ENCODE assay signal across 8 mouse cellular contexts in the genomic region with DNA sequence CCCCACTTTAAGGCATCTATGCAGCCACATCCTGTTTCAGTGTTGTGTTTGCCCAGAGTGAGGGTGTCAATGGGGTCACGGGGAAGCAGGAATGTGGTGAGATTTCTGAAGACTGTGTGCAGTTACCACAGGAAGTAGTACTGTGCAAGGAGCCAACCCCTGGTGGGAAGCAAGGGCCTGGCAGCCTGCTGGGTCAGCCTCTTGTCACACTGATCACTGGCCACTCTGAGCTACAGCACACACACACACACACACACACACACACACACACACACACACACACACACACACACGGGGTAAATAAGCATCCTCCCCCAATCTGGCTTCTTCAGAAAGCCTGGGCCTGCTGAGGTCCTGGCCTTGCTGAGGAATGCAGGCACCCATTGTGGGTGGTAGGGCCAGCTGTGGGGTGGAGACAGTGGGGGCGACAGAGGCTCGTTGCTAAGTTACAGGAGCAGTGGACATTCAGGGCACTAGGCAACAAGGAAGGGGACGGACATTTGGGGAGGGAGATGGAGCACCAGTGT. TPM values are rescaled to one million over a fixed set of nuclear protein-coding genes. Genes with fewer than 3 reads are reported as not detected.
DNase-seq lines count a peak whose midpoint lies in the region; ATAC-seq and TF ChIP-seq lines count a peak whose summit lies in the region.

No protein-coding gene starts in this region.

- no peak overlapping the region for H3K9ac ChIP-seq in kidney, embryonic 15.5 days
- H3K9ac ChIP-seq in lung, embryonic 14.5 days: no peak overlapping the region
- peak overlapping the region; percentile 38; the same call in 1 of the 2 replicates for H3K9ac ChIP-seq in neural tube, embryonic 13.5 days

- no peak for ATAC-seq in kidney, embryonic 15.5 days (replicated peaks; ENCODE audit: low FRiP score)
- ATAC-seq in hematopoietic stem cell, adult 5-6 weeks (replicated peaks in 1 of 2; ENCODE audit: insufficient read depth in 1 of 2, low FRiP score in 2 of 2, low TSS enrichment in 1 of 2, low read depth in 1 of 2, poor library complexity in 2 of 2, severe bottlenecking in 2 of 2): peak; percentile 74 to 84
- peak; percentile 24 for ATAC-seq in lung, embryonic 14.5 days (ENCODE audit: insufficient read depth)
- ATAC-seq in neural tube, embryonic 13.5 days (ENCODE audit: low read depth): no peak

- H3K4me3 ChIP-seq in kidney, embryonic 15.5 days (replicated peaks): no peak overlapping the region
- H3K4me3 ChIP-seq in bone marrow macrophage, adult 2 months (ENCODE audit: insufficient read depth, low read length): no peak overlapping the region
- H3K4me3 ChIP-seq in lung, embryonic 14.5 days (ENCODE audit: low read depth, low read length): no peak overlapping the region
- no peak overlapping the region for H3K4me3 ChIP-seq in neural tube, embryonic 13.5 days

- whole genome bisulfite sequencing in kidney, embryonic 15.5 days: 15% methylated on average over 5 of the region's 5 CpGs
- WGBS in lung, embryonic 14.5 days: 10% methylated on average over 5 of the region's 5 CpGs
- 5% methylated on average over 5 of the region's 5 CpGs for WGBS in neural tube, embryonic 13.5 days

- no peak for TF ChIP-seq CTCF in bone marrow macrophage, adult 2 months (IDR thresholded peaks at IDR 0.05; ENCODE audit: low read depth, low read length)
- TF ChIP-seq CTCF in lung, embryonic 14.5 days (IDR thresholded peaks at IDR 0.05; ENCODE audit: low read depth): 0 out of 2 replicates have a peak, but pooled peaks have one; percentile 14

- no peaks in the 10 kb centered on the region for H3K27me3 ChIP-seq in kidney, embryonic 15.5 days
- H3K27me3 ChIP-seq in lung, embryonic 14.5 days (ENCODE audit: insufficient read depth, low read length): no peaks in the 10 kb centered on the region
- H3K27me3 ChIP-seq in neural tube, embryonic 13.5 days: no peaks in the 10 kb centered on the region

- peak overlapping the region; percentile 34 for H3K27ac ChIP-seq in kidney, embryonic 15.5 days
- peak overlapping the region; percentile 36 for H3K27ac ChIP-seq in bone marrow macrophage, adult 2 months (ENCODE audit: insufficient read depth, low read depth, low read length)
- peak overlapping the region; percentile 65 for H3K27ac ChIP-seq in lung, embryonic 14.5 days (ENCODE audit: low read depth)
- H3K27ac ChIP-seq in neural tube, embryonic 13.5 days (replicated peaks): peak overlapping the region; percentile 94

- no peak for TF ChIP-seq POLR2A in bone marrow macrophage, adult 2 months (IDR thresholded peaks at IDR 0.05; ENCODE audit: borderline replicate concordance, low read depth, low read length)

- H3K9me3 ChIP-seq in kidney, embryonic 15.5 days (replicated peaks): no peaks in the 10 kb centered on the region
- no peaks in the 10 kb centered on the region for H3K9me3 ChIP-seq in lung, embryonic 14.5 days (ENCODE audit: low read depth, low read length)
- no peaks in the 10 kb centered on the region for H3K9me3 ChIP-seq in neural tube, embryonic 13.5 days

- no peak overlapping the region for H3K4me2 ChIP-seq in kidney, embryonic 15.5 days
- no peak overlapping the region for H3K4me2 ChIP-seq in lung, embryonic 14.5 days
- no peak overlapping the region for H3K4me2 ChIP-seq in neural tube, embryonic 13.5 days

- H3K4me1 ChIP-seq in kidney, embryonic 15.5 days: peaks cover 64% of the 10 kb centered on the region
- H3K4me1 ChIP-seq in bone marrow macrophage, adult 2 months (ENCODE audit: control insufficient read depth, insufficient read depth, low read length): peaks cover 37% of the 10 kb centered on the region
- H3K4me1 ChIP-seq in lung, embryonic 14.5 days (ENCODE audit: insufficient read depth): peaks cover 40% of the 10 kb centered on the region
- peaks cover 85% of the 10 kb centered on the region for H3K4me1 ChIP-seq in neural tube, embryonic 13.5 days (replicated peaks)

- DNase-seq in kidney, adult 8-10 months: no peak
- peak; percentile 64 for DNase-seq in lung, embryonic 14.5 days
- DNase-seq in urinary bladder, postnatal 4 days (ENCODE audit: low spot score in 2 of 2): no peak
- DNase-seq in ovary, adult 18-20 months (ENCODE audit: low spot score): no peak

- no peaks in the 10 kb centered on the region for H3K36me3 ChIP-seq in kidney, embryonic 15.5 days
- no peaks in the 10 kb centered on the region for H3K36me3 ChIP-seq in lung, embryonic 14.5 days (ENCODE audit: insufficient read depth)
- H3K36me3 ChIP-seq in neural tube, embryonic 13.5 days: no peaks in the 10 kb centered on the region

RNA-seq across cellular contexts. Expression of gene Trmt61a, which starts 13.5 kb away (rescaled TPM):
- 10.7 and 12.8 TPM in 2 replicates for polyA plus RNA-seq in kidney, embryonic 15.5 days (2015; fragmentation: Nextera tagmentation; extraction: Ambion mirVana)
- polyA plus RNA-seq in bone marrow macrophage, adult 2 months (2012; ENCODE audit: insufficient read depth, insufficient read length, missing spikeins): 1.2 and 2.4 TPM in 2 replicates
- total RNA-seq in hematopoietic stem cell, adult 5-6 weeks (2017): 5.3 and 8.7 TPM in 2 replicates
- 8.7 and 9.3 TPM in 2 replicates for polyA plus RNA-seq in lung, embryonic 14.5 days (2014; fragmentation: Nextera tagmentation; extraction: Ambion mirVana)
- 7.2 and 8.5 TPM in 2 replicates for polyA plus RNA-seq in neural tube, embryonic 13.5 days (2015; fragmentation: Nextera tagmentation; extraction: Ambion mirVana)

RNA-seq across cellular contexts. Expression of gene Ckb, which starts 19.3 kb away (rescaled TPM):
- 126 and 154 TPM in 2 replicates for polyA plus RNA-seq in kidney, embryonic 15.5 days (2015; fragmentation: Nextera tagmentation; extraction: Ambion mirVana)
- polyA plus RNA-seq in bone marrow macrophage, adult 2 months (2012; ENCODE audit: insufficient read depth, insufficient read length, missing spikeins): 388 and 396 TPM in 2 replicates
- total RNA-seq in hematopoietic stem cell, adult 5-6 weeks (2017): 5.1 and 8.1 TPM in 2 replicates
- 210 and 217 TPM in 2 replicates for polyA plus RNA-seq in lung, embryonic 14.5 days (2014; fragmentation: Nextera tagmentation; extraction: Ambion mirVana)
- polyA plus RNA-seq in neural tube, embryonic 13.5 days (2015; fragmentation: Nextera tagmentation; extraction: Ambion mirVana): 1,774 and 1,823 TPM in 2 replicates

RNA-seq across cellular contexts. Expression of gene Bag5, which starts 21.6 kb away (rescaled TPM):
- 51.4 and 53.6 TPM in 2 replicates for polyA plus RNA-seq in kidney, embryonic 15.5 days (2015; fragmentation: Nextera tagmentation; extraction: Ambion mirVana)
- polyA plus RNA-seq in bone marrow macrophage, adult 2 months (2012; ENCODE audit: insufficient read depth, insufficient read length, missing spikeins): 15.1 and 18.1 TPM in 2 replicates
- total RNA-seq in hematopoietic stem cell, adult 5-6 weeks (2017): 47.1 and 51.4 TPM in 2 replicates
- polyA plus RNA-seq in lung, embryonic 14.5 days (2014; fragmentation: Nextera tagmentation; extraction: Ambion mirVana): 51.5 and 53.2 TPM in 2 replicates
- 57.6 and 66.2 TPM in 2 replicates for polyA plus RNA-seq in neural tube, embryonic 13.5 days (2015; fragmentation: Nextera tagmentation; extraction: Ambion mirVana)

RNA-seq across cellular contexts. Expression of gene Apopt1, which starts 21.7 kb away (rescaled TPM):
- 53.5 and 57.4 TPM in 2 replicates for polyA plus RNA-seq in kidney, embryonic 15.5 days (2015; fragmentation: Nextera tagmentation; extraction: Ambion mirVana)
- 34.5 and 38.7 TPM in 2 replicates for polyA plus RNA-seq in bone marrow macrophage, adult 2 months (2012; ENCODE audit: insufficient read depth, insufficient read length, missing spikeins)
- total RNA-seq in hematopoietic stem cell, adult 5-6 weeks (2017): 53.0 and 58.3 TPM in 2 replicates
- polyA plus RNA-seq in lung, embryonic 14.5 days (2014; fragmentation: Nextera tagmentation; extraction: Ambion mirVana): 53.3 and 57.3 TPM in 2 replicates
- 52.0 and 59.1 TPM in 2 replicates for polyA plus RNA-seq in neural tube, embryonic 13.5 days (2015; fragmentation: Nextera tagmentation; extraction: Ambion mirVana)

Comparison
In these comparisons a context has a peak if more than half of its experiments do, and no peak if none do; other contexts are left out.
1. ATAC-seq: peak in hematopoietic stem cell, adult 5-6 weeks (2 of 2) and lung, embryonic 14.5 days (single experiment); none in kidney, embryonic 15.5 days (single experiment) and neural tube, embryonic 13.5 days (single experiment).
2. H3K27ac ChIP-seq: peak in every context shown above with its lines; median percentile 94 in neural tube, embryonic 13.5 days; 65 in lung, embryonic 14.5 days; 36 in bone marrow macrophage, adult 2 months; 34 in kidney, embryonic 15.5 days.